Mouse (Mus musculus): ENCODE results near the gene Fxyd3.

GRCm38 (mm10) chr7:31107781-31108180 is 31.3 kb upstream of the Fxyd3 start:
- no peak for TF ChIP-seq CTCF (IDR thresholded peaks at IDR 0.05; ENCODE audit: low read depth, low read length)
- no peak for TF ChIP-seq POLR2A (IDR thresholded peaks at IDR 0.05; ENCODE audit: insufficient read depth, low read length)
- no peak for TF ChIP-seq EP300 (IDR thresholded peaks at IDR 0.05; ENCODE audit: insufficient read depth, low read depth, low read length)

Measured in ES-Bruce4 (cell line).